Mouse (Mus musculus): Measurements from ENCODE around the gene Spats2l. TPM values are rescaled to one million over a fixed set of nuclear protein-coding genes. Genes with fewer than 3 reads are reported as not detected.

Gene Spats2l
- polyA plus RNA-seq, 1 experiment from 2014 or later = 55.2 TPM

GRCm38 (mm10) chr1:57775496-57775790, 1.5 kb downstream of the Spats2l start:
- DNase-seq (ENCODE audit: low spot score) (no peak), ATAC-seq (ENCODE audit: low FRiP score) (peak; percentile 13; the same call in 1 of the 2 replicates)
- WGBS = under 1% methylated on average over 14 of the region's 14 CpGs

GRCm38 (mm10) chr1:57776671-57777281, 2.8 kb downstream of the Spats2l start:
- Histone ChIP-seq H3K36me3 (ENCODE audit: control insufficient read depth, insufficient read depth, low read length) (no peaks in the 10 kb centered on the region), H3K9ac (ENCODE audit: low read depth, low read length) (no peak overlapping the region), H3K4me2 (replicated peaks; ENCODE audit: low read depth, low read length) (no peak overlapping the region), H3K27me3 (ENCODE audit: control insufficient read depth, insufficient read depth, low read length) (no peaks in the 10 kb centered on the region), H3K4me1 (replicated peaks; ENCODE audit: control insufficient read depth, insufficient read depth, low read length) (no peaks in the 10 kb centered on the region), H3K9me3 (ENCODE audit: control insufficient read depth, low read length) (no peaks in the 10 kb centered on the region), H3K27ac (ENCODE audit: low read depth, low read length) (no peak overlapping the region), H3K4me3 (ENCODE audit: low read depth, low read length) (no peak overlapping the region)
- no peak for ATAC-seq (ENCODE audit: low FRiP score)
- WGBS = 36% methylated on average over 5 of the region's 5 CpGs
- DNase-seq (ENCODE audit: low spot score) = peak; percentile 31

More at GRCm38 (mm10) chr1:57775496-57775790, 1.5 kb downstream of the Spats2l start:
- Histone ChIP-seq H3K36me3 (ENCODE audit: control insufficient read depth, insufficient read depth, low read length) (no peaks in the 10 kb centered on the region), H3K27me3 (ENCODE audit: control insufficient read depth, insufficient read depth, low read length) (no peaks in the 10 kb centered on the region), H3K4me2 (replicated peaks; ENCODE audit: low read depth, low read length) (peak overlapping the region; percentile 88), H3K4me3 (ENCODE audit: low read depth, low read length) (peak overlapping the region; percentile 80), H3K27ac (ENCODE audit: low read depth, low read length) (peak overlapping the region; percentile 90; the same call in 1 of the 2 replicates), H3K4me1 (replicated peaks; ENCODE audit: control insufficient read depth, insufficient read depth, low read length) (no peaks in the 10 kb centered on the region), H3K9me3 (ENCODE audit: control insufficient read depth, low read length) (no peaks in the 10 kb centered on the region), H3K9ac (ENCODE audit: low read depth, low read length) (peak overlapping the region; percentile 88)

- no peak for ATAC-seq (ENCODE audit: low FRiP score)
- Histone ChIP-seq H3K27ac (ENCODE audit: low read depth, low read length) (no peak overlapping the region), H3K9me3 (ENCODE audit: control insufficient read depth, low read length) (no peaks in the 10 kb centered on the region), H3K36me3 (ENCODE audit: control insufficient read depth, insufficient read depth, low read length) (no peaks in the 10 kb centered on the region), H3K4me1 (replicated peaks; ENCODE audit: control insufficient read depth, insufficient read depth, low read length) (no peaks in the 10 kb centered on the region), H3K9ac (ENCODE audit: low read depth, low read length) (no peak overlapping the region), H3K4me2 (replicated peaks; ENCODE audit: low read depth, low read length) (no peak overlapping the region), H3K4me3 (ENCODE audit: low read depth, low read length) (no peak overlapping the region), H3K27me3 (ENCODE audit: control insufficient read depth, insufficient read depth, low read length) (no peaks in the 10 kb centered on the region)
- 93% methylated on average over 4 of the region's 4 CpGs for WGBS
- DNase-seq (ENCODE audit: low spot score) = no peak
Observed at GRCm38 (mm10) chr1:57784300-57784699, 10.3 kb downstream of the Spats2l start.

GRCm38 (mm10) chr1:57789831-57790230, 15.9 kb downstream of the Spats2l start:
- no peaks in the 10 kb centered on the region for H3K27me3 ChIP-seq (ENCODE audit: control insufficient read depth, insufficient read depth, low read length)
- H3K27ac ChIP-seq (ENCODE audit: low read depth, low read length) = no peak overlapping the region
- DNase-seq (ENCODE audit: low spot score) = no peak
- H3K9ac ChIP-seq (ENCODE audit: low read depth, low read length) = no peak overlapping the region
- no peaks in the 10 kb centered on the region for H3K9me3 ChIP-seq (ENCODE audit: control insufficient read depth, low read length)
- no peak overlapping the region for H3K4me2 ChIP-seq (replicated peaks; ENCODE audit: low read depth, low read length)
- WGBS = 84% methylated on average over 5 of the region's 5 CpGs
- H3K4me3 ChIP-seq (ENCODE audit: low read depth, low read length) = no peak overlapping the region
- H3K4me1 ChIP-seq (replicated peaks; ENCODE audit: control insufficient read depth, insufficient read depth, low read length) = no peaks in the 10 kb centered on the region
- no peaks in the 10 kb centered on the region for H3K36me3 ChIP-seq (ENCODE audit: control insufficient read depth, insufficient read depth, low read length)
- no peak for ATAC-seq (ENCODE audit: low FRiP score)

GRCm38 (mm10) chr1:57792212-57792611, 18.2 kb downstream of the Spats2l start:
- Histone ChIP-seq H3K27ac (ENCODE audit: low read depth, low read length) (no peak overlapping the region), H3K9me3 (ENCODE audit: control insufficient read depth, low read length) (no peaks in the 10 kb centered on the region), H3K4me3 (ENCODE audit: low read depth, low read length) (no peak overlapping the region), H3K27me3 (ENCODE audit: control insufficient read depth, insufficient read depth, low read length) (no peaks in the 10 kb centered on the region), H3K4me2 (replicated peaks; ENCODE audit: low read depth, low read length) (no peak overlapping the region), H3K9ac (ENCODE audit: low read depth, low read length) (no peak overlapping the region), H3K36me3 (ENCODE audit: control insufficient read depth, insufficient read depth, low read length) (no peaks in the 10 kb centered on the region), H3K4me1 (replicated peaks; ENCODE audit: control insufficient read depth, insufficient read depth, low read length) (no peaks in the 10 kb centered on the region)
- DNase-seq (ENCODE audit: low spot score) (no peak), ATAC-seq (ENCODE audit: low FRiP score) (no peak)
- WGBS = 95% methylated on average over 4 of the region's 4 CpGs

GRCm38 (mm10) chr1:57795838-57796237, 21.9 kb downstream of the Spats2l start:
- Histone ChIP-seq H3K4me3 (ENCODE audit: low read depth, low read length) (no peak overlapping the region), H3K36me3 (ENCODE audit: control insufficient read depth, insufficient read depth, low read length) (no peaks in the 10 kb centered on the region), H3K4me2 (replicated peaks; ENCODE audit: low read depth, low read length) (no peak overlapping the region), H3K9me3 (ENCODE audit: control insufficient read depth, low read length) (no peaks in the 10 kb centered on the region), H3K27ac (ENCODE audit: low read depth, low read length) (no peak overlapping the region), H3K4me1 (replicated peaks; ENCODE audit: control insufficient read depth, insufficient read depth, low read length) (no peaks in the 10 kb centered on the region), H3K9ac (ENCODE audit: low read depth, low read length) (no peak overlapping the region), H3K27me3 (ENCODE audit: control insufficient read depth, insufficient read depth, low read length) (no peaks in the 10 kb centered on the region)
- no peak for ATAC-seq (ENCODE audit: low FRiP score)
- no peak for DNase-seq (ENCODE audit: low spot score)
- WGBS = 72% methylated on average over 1 of the region's 1 CpGs

GRCm38 (mm10) chr1:57799398-57799797, 25.4 kb downstream of the Spats2l start:
- no peaks in the 10 kb centered on the region for H3K4me1 ChIP-seq (replicated peaks; ENCODE audit: control insufficient read depth, insufficient read depth, low read length)
- ATAC-seq (ENCODE audit: low FRiP score) (no peak), DNase-seq (ENCODE audit: low spot score) (no peak)
- no peaks in the 10 kb centered on the region for H3K9me3 ChIP-seq (ENCODE audit: control insufficient read depth, low read length)
- no peak overlapping the region for H3K9ac ChIP-seq (ENCODE audit: low read depth, low read length)
- H3K4me3 ChIP-seq (ENCODE audit: low read depth, low read length) = no peak overlapping the region
- H3K27ac ChIP-seq (ENCODE audit: low read depth, low read length) = no peak overlapping the region
- H3K4me2 ChIP-seq (replicated peaks; ENCODE audit: low read depth, low read length) = no peak overlapping the region
- H3K36me3 ChIP-seq (ENCODE audit: control insufficient read depth, insufficient read depth, low read length) = no peaks in the 10 kb centered on the region
- WGBS = 90% methylated on average over 2 of the region's 2 CpGs
- H3K27me3 ChIP-seq (ENCODE audit: control insufficient read depth, insufficient read depth, low read length) = no peaks in the 10 kb centered on the region

- no peak overlapping the region for H3K27ac ChIP-seq (ENCODE audit: low read depth, low read length)
- no peaks in the 10 kb centered on the region for H3K4me1 ChIP-seq (replicated peaks; ENCODE audit: control insufficient read depth, insufficient read depth, low read length)
- no peak overlapping the region for H3K9ac ChIP-seq (ENCODE audit: low read depth, low read length)
- no peaks in the 10 kb centered on the region for H3K27me3 ChIP-seq (ENCODE audit: control insufficient read depth, insufficient read depth, low read length)
- ATAC-seq (ENCODE audit: low FRiP score) = no peak
- no peak overlapping the region for H3K4me2 ChIP-seq (replicated peaks; ENCODE audit: low read depth, low read length)
- no peak overlapping the region for H3K4me3 ChIP-seq (ENCODE audit: low read depth, low read length)
- no peaks in the 10 kb centered on the region for H3K9me3 ChIP-seq (ENCODE audit: control insufficient read depth, low read length)
- DNase-seq (ENCODE audit: low spot score) = no peak
- no peaks in the 10 kb centered on the region for H3K36me3 ChIP-seq (ENCODE audit: control insufficient read depth, insufficient read depth, low read length)
- WGBS = 84% methylated on average over 6 of the region's 6 CpGs
Observed at GRCm38 (mm10) chr1:57800846-57801245, 26.9 kb downstream of the Spats2l start.

- Histone ChIP-seq H3K27ac (ENCODE audit: low read depth, low read length) (no peak overlapping the region), H3K4me2 (replicated peaks; ENCODE audit: low read depth, low read length) (no peak overlapping the region), H3K4me3 (ENCODE audit: low read depth, low read length) (no peak overlapping the region), H3K4me1 (replicated peaks; ENCODE audit: control insufficient read depth, insufficient read depth, low read length) (no peaks in the 10 kb centered on the region), H3K27me3 (ENCODE audit: control insufficient read depth, insufficient read depth, low read length) (no peaks in the 10 kb centered on the region), H3K9ac (ENCODE audit: low read depth, low read length) (no peak overlapping the region), H3K9me3 (ENCODE audit: control insufficient read depth, low read length) (no peaks in the 10 kb centered on the region), H3K36me3 (ENCODE audit: control insufficient read depth, insufficient read depth, low read length) (no peaks in the 10 kb centered on the region)
- DNase-seq (ENCODE audit: low spot score) = no peak
- 93% methylated on average over 3 of the region's 3 CpGs for WGBS
- no peak for ATAC-seq (ENCODE audit: low FRiP score)
Observed at GRCm38 (mm10) chr1:57806126-57806525, 32.2 kb downstream of the Spats2l start.
